Mouse (Mus musculus) liver, embryonic 11.5 days (tissue): ENCODE results near the gene Myo15. TPM values are rescaled to one million over a fixed set of nuclear protein-coding genes. Genes with fewer than 3 reads are reported as not detected.

Experiments used
- ATAC-seq: fragments of 200-750 bp; cut with Nextera tagmentation; replicated peaks from 2 replicates; pipeline ENCODE4 v1.8.0; 2017; ENCODE audit warnings: moderate number of reproducible peaks, mild to moderate bottlenecking, moderate TSS enrichment, moderate library complexity; ENCODE audit not compliant: low FRiP score
- DNase-seq: peaks from one replicate; pipeline ENCODE4 v3.0.0-alpha.2; 2017; ENCODE audit warnings: low spot score
- H3K27ac ChIP-seq: fragments of 300-500 bp; sonication (generic); 2 replicates; pipeline ENCODE4 v1.5.1; 2014; ENCODE audit warnings: mild to moderate bottlenecking, low read depth, low read length, control low read depth
- H3K27me3 ChIP-seq: fragments of 300-500 bp; sonication (generic); replicated peaks from 2 replicates; pipeline ENCODE4 v1.6.1; 2014; ENCODE audit warnings: low read length, mixed read lengths; ENCODE audit not compliant: control insufficient read depth, insufficient read depth
- H3K36me3 ChIP-seq: fragments of 300-500 bp; sonication (generic); 2 replicates; pipeline ENCODE4 v1.6.1; 2014; ENCODE audit warnings: mild to moderate bottlenecking, low read length, moderate library complexity, mixed read lengths; ENCODE audit not compliant: control insufficient read depth, insufficient read depth
- H3K4me1 ChIP-seq: fragments of 300-500 bp; sonication (generic); replicated peaks from 2 replicates; pipeline ENCODE4 v1.6.1; 2014; ENCODE audit warnings: low read length, mixed read lengths; ENCODE audit not compliant: control insufficient read depth, insufficient read depth
- H3K4me2 ChIP-seq: fragments of 300-500 bp; sonication (generic); 2 replicates; pipeline ENCODE4 v1.6.1; 2014; ENCODE audit warnings: mild to moderate bottlenecking, control low read depth, moderate library complexity
- H3K4me3 ChIP-seq: fragments of 300-500 bp; sonication (generic); 2 replicates; pipeline ENCODE4 v1.5.1; 2014; ENCODE audit warnings: low read depth, low read length, control low read depth
- H3K9ac ChIP-seq: fragments of 300-500 bp; sonication (generic); 2 replicates; pipeline ENCODE4 v1.6.1; 2014; ENCODE audit warnings: low read depth, low read length, control low read depth
- H3K9me3 ChIP-seq: fragments of 300-500 bp; sonication (generic); 2 replicates; pipeline ENCODE4 v1.6.1; 2016; ENCODE audit warnings: low read length, inconsistent platforms, mixed read lengths; ENCODE audit not compliant: control insufficient read depth
- WGBS: fragments of 180-500 bp; shearing (Covaris S2); extraction: QIAGEN DNeasy Blood & Tissue Kit; methylation state at CpG from one replicate; pipeline ENCODE4 v1.1.7; 2014; 5-methylcytosine and 5-hydroxymethylcytosine counted together
- polyA plus RNA-seq: library from polyadenylated mRNA; unstranded; fragments of >200 nt; fragmentation: Nextera tagmentation; extraction: Ambion mirVana; gene quantifications from 2 replicates; pipeline ENCODE4 v1.2.1, GENCODE M21; 2014

The Myo15 gene
- polyA plus RNA-seq, 1 experiment from 2014 or later, result 0.34 TPM

DNA sequence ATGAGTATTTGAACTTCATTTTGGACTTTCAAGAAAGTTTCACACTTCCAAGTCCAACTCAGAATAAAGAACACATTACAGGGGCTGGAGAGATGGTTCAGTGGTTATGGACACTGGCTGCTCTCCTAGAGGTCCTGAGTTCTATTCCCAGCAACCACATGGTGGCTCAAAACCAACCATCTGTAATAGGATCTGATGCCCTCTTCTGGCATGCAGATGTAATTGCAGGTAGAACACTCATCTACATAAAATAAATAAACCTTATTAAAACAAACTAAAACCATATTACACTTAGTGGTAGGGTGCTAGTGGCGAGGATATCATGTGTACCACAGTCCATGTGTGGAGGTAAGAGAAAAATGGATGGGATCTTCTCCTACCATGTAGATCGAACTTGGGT lies 43.4 kb downstream of the Myo15 start:
- Histone ChIP-seq H3K9ac (no peak overlapping the region), H3K36me3 (no peaks in the 10 kb centered on the region), H3K4me2 (no peak overlapping the region), H3K9me3 (no peaks in the 10 kb centered on the region), H3K4me3 (no peak overlapping the region), H3K27me3 (peaks cover 24% of the 10 kb centered on the region), H3K4me1 (peaks cover 16% of the 10 kb centered on the region), H3K27ac (no peak overlapping the region)
- ATAC-seq (no peak), DNase-seq (no peak)
- 66% methylated on average over 2 of the region's 2 CpGs for WGBS

GRCm38 (mm10) chr11:60514941-60515340 lies 45.8 kb downstream of the Myo15 start:
- Histone ChIP-seq H3K9me3 (no peaks in the 10 kb centered on the region), H3K9ac (no peak overlapping the region), H3K4me2 (no peak overlapping the region), H3K4me3 (no peak overlapping the region), H3K4me1 (no peaks in the 10 kb centered on the region), H3K36me3 (no peaks in the 10 kb centered on the region), H3K27me3 (peaks cover 9% of the 10 kb centered on the region), H3K27ac (no peak overlapping the region)
- no peak for DNase-seq
- ATAC-seq, result no peak
- 52% methylated on average over 2 of the region's 2 CpGs for whole genome bisulfite sequencing

DNA sequence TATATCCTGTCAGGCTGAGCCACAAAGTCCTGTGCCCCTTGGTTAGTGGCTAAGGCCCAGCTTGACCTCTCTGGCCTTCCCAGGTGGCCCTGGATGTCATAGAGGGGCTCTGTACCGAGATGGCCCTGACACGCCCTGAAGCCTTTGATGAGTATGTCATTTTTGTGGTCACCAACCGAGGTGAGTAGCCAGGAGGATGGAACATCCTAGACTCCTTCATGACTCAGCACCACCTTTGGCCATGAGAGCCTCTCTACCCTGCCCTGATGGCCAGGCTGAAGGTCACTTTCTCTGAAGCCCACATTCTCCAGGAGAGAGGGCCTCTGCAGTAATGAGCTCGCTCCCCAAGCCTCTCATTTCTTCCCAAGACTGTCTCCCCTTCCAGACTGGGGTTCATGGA lies 49.2 kb downstream of the Myo15 start:
- Histone ChIP-seq H3K36me3 (no peaks in the 10 kb centered on the region), H3K9me3 (no peaks in the 10 kb centered on the region), H3K27ac (no peak overlapping the region), H3K4me2 (no peak overlapping the region), H3K9ac (no peak overlapping the region), H3K4me3 (no peak overlapping the region), H3K27me3 (no peaks in the 10 kb centered on the region), H3K4me1 (no peaks in the 10 kb centered on the region)
- WGBS, result 74% methylated on average over 4 of the region's 4 CpGs
- DNase-seq (no peak), ATAC-seq (no peak)

DNA sequence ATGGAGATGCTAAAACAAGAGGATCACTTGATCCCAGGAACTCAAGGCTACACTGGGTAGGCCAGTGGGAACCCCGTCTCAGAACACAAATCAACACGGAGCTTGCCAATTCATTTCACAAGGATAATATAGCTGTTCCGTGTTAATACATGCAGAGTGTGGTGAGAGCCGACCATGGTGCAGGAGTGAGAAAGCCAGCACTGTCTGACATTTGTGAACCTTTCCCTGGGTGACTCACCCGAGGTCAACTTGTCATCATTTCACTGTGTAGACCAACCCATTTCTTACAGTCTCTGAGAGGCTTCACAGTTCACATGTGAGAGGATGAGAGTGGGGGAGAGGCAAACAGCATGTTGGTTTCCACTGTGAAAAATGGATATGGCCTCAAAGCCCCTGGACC lies 52.9 kb downstream of the Myo15 start:
- Histone ChIP-seq H3K27ac (no peak overlapping the region), H3K36me3 (no peaks in the 10 kb centered on the region), H3K4me1 (no peaks in the 10 kb centered on the region), H3K27me3 (no peaks in the 10 kb centered on the region), H3K9ac (no peak overlapping the region), H3K9me3 (no peaks in the 10 kb centered on the region), H3K4me2 (no peak overlapping the region), H3K4me3 (no peak overlapping the region)
- 74% methylated on average over 5 of the region's 5 CpGs for WGBS
- DNase-seq, result no peak
- no peak for ATAC-seq

GRCm38 (mm10) chr11:60522661-60523365 lies 53.7 kb downstream of the Myo15 start:
- Histone ChIP-seq H3K27ac (no peak overlapping the region), H3K9me3 (no peaks in the 10 kb centered on the region), H3K9ac (no peak overlapping the region), H3K4me2 (no peak overlapping the region), H3K4me3 (no peak overlapping the region), H3K27me3 (no peaks in the 10 kb centered on the region), H3K36me3 (no peaks in the 10 kb centered on the region), H3K4me1 (no peaks in the 10 kb centered on the region)
- 92% methylated on average over 6 of the region's 6 CpGs for WGBS
- ATAC-seq (no peak), DNase-seq (no peak)

DNA sequence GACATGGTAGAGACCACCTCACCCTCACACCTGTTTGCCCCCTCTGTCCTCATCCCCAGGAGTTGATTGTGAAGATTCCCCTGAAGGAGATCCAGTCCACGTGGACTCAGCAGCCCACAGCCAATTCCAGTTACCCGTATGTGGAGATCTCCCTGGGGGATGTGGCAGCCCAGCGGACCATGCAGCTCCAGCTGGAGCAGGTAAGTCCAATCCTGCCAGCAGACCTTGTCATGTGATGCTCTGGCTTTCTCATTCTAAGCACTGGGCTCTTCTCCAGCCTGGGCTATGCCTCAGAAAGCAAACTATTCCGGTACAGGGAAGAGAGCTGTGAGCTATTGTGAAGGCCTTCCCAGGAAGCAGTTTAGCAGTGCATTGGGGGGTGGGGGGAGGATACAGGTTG lies 57.3 kb downstream of the Myo15 start:
- Histone ChIP-seq H3K27ac (no peak overlapping the region), H3K27me3 (no peaks in the 10 kb centered on the region), H3K4me1 (no peaks in the 10 kb centered on the region), H3K36me3 (no peaks in the 10 kb centered on the region), H3K4me3 (no peak overlapping the region), H3K9me3 (no peaks in the 10 kb centered on the region), H3K4me2 (no peak overlapping the region), H3K9ac (no peak overlapping the region)
- 78% methylated on average over 4 of the region's 4 CpGs for WGBS
- ATAC-seq (no peak), DNase-seq (no peak)

- Histone ChIP-seq H3K27me3 (no peaks in the 10 kb centered on the region), H3K4me1 (peaks cover 16% of the 10 kb centered on the region), H3K4me3 (no peak overlapping the region), H3K4me2 (peak overlapping the region; percentile 100; the same call in 1 of the 2 replicates), H3K36me3 (no peaks in the 10 kb centered on the region), H3K9me3 (no peaks in the 10 kb centered on the region), H3K9ac (peak overlapping the region; percentile 98; the same call in 1 of the 2 replicates), H3K27ac (no peak overlapping the region)
- DNase-seq, result no peak
- ATAC-seq, result no peak
- WGBS, result 88% methylated on average over 2 of the region's 2 CpGs
These were observed 66.5 kb downstream of the Myo15 start for GRCm38 (mm10) chr11:60535676-60536075.

DNA sequence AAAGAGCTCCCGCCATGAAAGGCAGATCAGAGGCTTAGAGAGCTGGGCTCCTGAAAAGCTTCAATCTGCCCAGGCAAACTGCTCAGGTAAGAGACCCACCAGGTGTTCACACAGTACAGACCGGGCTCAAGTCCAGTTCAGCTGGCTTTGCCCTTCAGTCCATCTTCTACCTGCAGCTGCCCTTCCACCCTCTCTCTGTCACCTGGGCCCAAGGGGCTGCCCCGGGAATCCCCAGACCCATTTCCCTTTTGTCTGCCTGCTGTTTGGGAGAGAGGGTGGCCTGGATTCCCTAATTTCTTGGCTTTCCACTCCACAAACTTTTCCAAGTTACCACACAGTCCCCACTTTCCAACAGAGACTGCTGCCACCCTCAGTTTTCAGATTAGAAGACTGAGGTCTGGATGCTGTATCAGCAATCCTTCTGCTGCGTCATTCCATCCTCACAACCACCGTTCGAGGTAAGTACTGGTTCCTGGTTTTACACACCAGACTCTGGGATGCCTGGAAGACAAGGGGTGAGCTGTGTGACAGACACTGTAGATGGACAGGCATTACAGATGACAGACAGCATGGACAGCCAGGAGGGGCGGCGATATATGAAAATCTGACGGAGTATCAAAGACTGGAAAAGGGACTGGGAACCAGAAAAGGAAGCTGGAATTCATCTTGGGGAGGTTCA lies 67.2 kb downstream of the Myo15 start, which contains the start of gene Alkbh5:
Gene Alkbh5, plus strand, starts transcription at position 202 of the 679 bp plus-strand sequence.
- peak within 1 kb of the TSS; percentile 98 for H3K9ac ChIP-seq
- peak within 1 kb of the TSS; percentile 100 for H3K4me2 ChIP-seq
- H3K36me3 ChIP-seq, result 0 out of 2 replicates have a peak, but pooled peaks cover 1% of the 10 kb centered on the region
- H3K27ac ChIP-seq, result peak within 1 kb of the TSS; percentile 87
- peak within 1 kb of the TSS; percentile 98 for H3K4me3 ChIP-seq
- WGBS, result 28% methylated on average over 9 of the region's 9 CpGs
- ATAC-seq (no peak), DNase-seq (peak; percentile 43)
- H3K9me3 ChIP-seq, result no peaks in the 10 kb centered on the region
- peaks cover 23% of the 10 kb centered on the region for H3K4me1 ChIP-seq
- no peaks in the 10 kb centered on the region for H3K27me3 ChIP-seq
